Comparison of ENCODE assay signal across 31 mouse cellular contexts in the genomic region with DNA sequence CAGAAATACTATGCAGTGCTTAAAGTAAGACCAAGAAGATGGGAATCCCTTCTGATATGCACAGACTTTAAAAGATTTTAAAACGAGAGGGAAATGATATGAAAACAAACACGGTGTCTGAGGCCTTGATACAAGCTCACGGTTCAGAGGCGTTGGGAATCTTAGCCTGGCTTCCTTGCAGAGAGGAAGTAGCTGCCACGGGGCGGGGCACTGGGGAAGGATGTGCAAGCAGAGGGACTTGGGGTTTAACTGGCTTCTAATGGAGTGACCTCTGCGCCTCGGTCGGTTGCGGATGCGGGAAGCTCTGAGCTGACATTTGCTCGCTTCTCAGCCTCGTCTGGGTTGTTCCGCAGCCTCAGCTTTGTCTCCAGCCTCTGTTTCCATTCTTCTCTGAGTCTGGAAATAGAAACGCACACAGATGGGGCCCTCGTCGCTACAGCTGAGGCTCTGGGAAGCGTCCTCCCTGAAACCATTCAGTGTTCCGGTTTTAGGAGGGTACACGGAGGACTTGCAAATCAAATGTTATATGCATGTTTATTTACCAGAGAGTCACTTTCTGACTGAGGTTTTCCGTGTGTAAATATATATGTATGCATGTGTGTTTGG. TPM values are rescaled to one million over a fixed set of nuclear protein-coding genes. Genes with fewer than 3 reads are reported as not detected.
DNase-seq lines count a peak whose midpoint lies in the region; ATAC-seq lines count a peak whose summit lies in the region.
"Had no signal": no experiment of that assay in that cellular context is flagged by ENCODE, and none has a peak within 500 bp of the region (broad histone marks: within the 10 kb centered on the region; RNA-seq: fewer than 3 reads in every experiment).

No protein-coding gene starts in this region.

- peak; percentile 67; the same call in 1 of the 2 replicates for ATAC-seq in frontal cortex, adult (ENCODE audit: low TSS enrichment)
- no peak for ATAC-seq in midbrain, embryonic 15.5 days (replicated peaks)
- ATAC-seq: activated CD4-positive, CD25-positive, alpha-beta regulatory T cell, adult 4 months; intestine, embryonic 15.5 days; Patski had no signal

- no peaks in the 10 kb centered on the region for H3K9me3 ChIP-seq in midbrain, embryonic 10.5 days (replicated peaks)
- H3K9me3 ChIP-seq in midbrain, embryonic 15.5 days: no peaks in the 10 kb centered on the region
- H3K9me3 ChIP-seq: embryonic facial prominence, embryonic 13.5 days; forebrain, embryonic 12.5 days; G1E; heart, embryonic 15.5 days; hindbrain, embryonic 15.5 days; intestine, embryonic 15.5 days had no signal

- no peak overlapping the region for H3K9ac ChIP-seq in midbrain, embryonic 15.5 days
- H3K9ac ChIP-seq: embryonic facial prominence, embryonic 13.5 days; forebrain, embryonic 12.5 days; heart, embryonic 15.5 days; hindbrain, embryonic 15.5 days; intestine, embryonic 15.5 days had no signal

- no peak overlapping the region for H3K4me3 ChIP-seq in midbrain, embryonic 10.5 days
- H3K4me3 ChIP-seq in midbrain, embryonic 15.5 days: no peak overlapping the region
- H3K4me3 ChIP-seq: embryonic facial prominence, embryonic 13.5 days; erythroblast, embryonic 14.5 days; forebrain, embryonic 12.5 days; heart, embryonic 15.5 days; hindbrain, embryonic 15.5 days; intestine, embryonic 15.5 days had no signal

- no peaks in the 10 kb centered on the region for H3K4me1 ChIP-seq in midbrain, embryonic 10.5 days
- no peaks in the 10 kb centered on the region for H3K4me1 ChIP-seq in midbrain, embryonic 15.5 days
- H3K4me1 ChIP-seq: forebrain, embryonic 12.5 days; heart, embryonic 15.5 days; hindbrain, embryonic 15.5 days; intestine, embryonic 15.5 days had no signal

- 0 out of 2 replicates have a peak overlapping the region, but pooled peaks have one; percentile 43 for H3K27ac ChIP-seq in midbrain, embryonic 10.5 days (replicated peaks)
- H3K27ac ChIP-seq in midbrain, embryonic 15.5 days: no peak overlapping the region
- H3K27ac ChIP-seq: forebrain, embryonic 12.5 days; heart, embryonic 15.5 days; hindbrain, embryonic 15.5 days; intestine, embryonic 15.5 days had no signal

- H3K36me3 ChIP-seq in midbrain, embryonic 10.5 days: no peaks in the 10 kb centered on the region
- no peaks in the 10 kb centered on the region for H3K36me3 ChIP-seq in midbrain, embryonic 15.5 days (replicated peaks)
- H3K36me3 ChIP-seq: embryonic facial prominence, embryonic 13.5 days; forebrain, embryonic 12.5 days; G1E; heart, embryonic 15.5 days; hindbrain, embryonic 15.5 days; intestine, embryonic 15.5 days had no signal

- no peak for DNase-seq in frontal cortex, postnatal 36 days (ENCODE audit: low spot score in 2 of 2)
- no peak for DNase-seq in midbrain, embryonic 10.5 days (ENCODE audit: low spot score)
- peak; percentile 11 to 49 for DNase-seq in thymus, postnatal 36 days
- DNase-seq in thymus, adult 18-20 months: no peak
- no peak for DNase-seq in cerebellum, adult 9-11 months
- DNase-seq: adrenal gland, adult 8-10 months; cerebellum, adult 18-20 months; cerebellum, postnatal 36 days; embryo, embryonic 11 days; kidney, adult 8-10 months; kidney, postnatal 10 days; lung, postnatal 4 days; retina, postnatal 1 day; right cerebral cortex, postnatal 25 days; spleen, adult 18-20 months had no signal

- H3K4me2 ChIP-seq in midbrain, embryonic 15.5 days: no peak overlapping the region
- H3K4me2 ChIP-seq: embryonic facial prominence, embryonic 13.5 days; forebrain, embryonic 12.5 days; heart, embryonic 15.5 days; hindbrain, embryonic 15.5 days; intestine, embryonic 15.5 days had no signal

- WGBS in midbrain, embryonic 10.5 days: 66% methylated on average over 21 of the region's 21 CpGs
- WGBS in midbrain, embryonic 15.5 days: 59% methylated on average over 21 of the region's 21 CpGs

- H3K27me3 ChIP-seq in midbrain, embryonic 10.5 days (ENCODE audit: low read depth, poor library complexity, severe bottlenecking): no peaks in the 10 kb centered on the region
- no peaks in the 10 kb centered on the region for H3K27me3 ChIP-seq in midbrain, embryonic 15.5 days (replicated peaks)
- H3K27me3 ChIP-seq: embryonic facial prominence, embryonic 13.5 days; forebrain, embryonic 12.5 days; heart, embryonic 15.5 days; hindbrain, embryonic 15.5 days; intestine, embryonic 15.5 days had no signal

RNA-seq across cellular contexts. Expression of a gene that starts 1.9 kb away (rescaled TPM):
- not detected in 2 replicates for polyA plus RNA-seq in midbrain, embryonic 10.5 days (2016; fragmentation: Nextera tagmentation; extraction: Ambion mirVana)
- polyA plus RNA-seq in midbrain, embryonic 15.5 days (2015; fragmentation: Nextera tagmentation; extraction: Ambion mirVana): not detected in 2 replicates
- polyA plus RNA-seq: embryonic facial prominence, embryonic 13.5 days; erythroblast, embryonic 14.5 days; forebrain, embryonic 12.5 days; G1E; gonadal fat pad, adult 2 months; heart, embryonic 15.5 days; hindbrain, embryonic 15.5 days; intestine, embryonic 15.5 days; limb, embryonic 11.5 days; liver, adult 2 months; liver, embryonic 16.5 days; lung, embryonic 16.5 days; Patski had no signal

RNA-seq across cellular contexts. Expression of a gene that starts 31.2 kb away (rescaled TPM):
- polyA plus RNA-seq in midbrain, embryonic 10.5 days (2016; fragmentation: Nextera tagmentation; extraction: Ambion mirVana): 0.11 TPM in 1 of 2 replicates, not detected in the other
- not detected in 2 replicates for polyA plus RNA-seq in midbrain, embryonic 15.5 days (2015; fragmentation: Nextera tagmentation; extraction: Ambion mirVana)
- polyA plus RNA-seq: erythroblast, embryonic 14.5 days; forebrain, embryonic 12.5 days; G1E; heart, embryonic 15.5 days; intestine, embryonic 15.5 days; limb, embryonic 11.5 days; liver, adult 2 months; liver, embryonic 16.5 days; lung, embryonic 16.5 days; Patski had no signal

RNA-seq across cellular contexts. Expression of a gene that starts 34.8 kb away (rescaled TPM):
- polyA plus RNA-seq in midbrain, embryonic 10.5 days (2016; fragmentation: Nextera tagmentation; extraction: Ambion mirVana): 0.06 and 0.11 TPM in 2 replicates
- polyA plus RNA-seq in midbrain, embryonic 15.5 days (2015; fragmentation: Nextera tagmentation; extraction: Ambion mirVana): 2.7 and 3.1 TPM in 2 replicates
- polyA plus RNA-seq: erythroblast, embryonic 14.5 days; G1E had no signal

RNA-seq across cellular contexts. Expression of a gene that starts 35.1 kb away (rescaled TPM):
- polyA plus RNA-seq in midbrain, embryonic 10.5 days (2016; fragmentation: Nextera tagmentation; extraction: Ambion mirVana): 0.78 and 0.83 TPM in 2 replicates
- 1.2 and 2.0 TPM in 2 replicates for polyA plus RNA-seq in midbrain, embryonic 15.5 days (2015; fragmentation: Nextera tagmentation; extraction: Ambion mirVana)
- polyA plus RNA-seq: G1E had no signal

RNA-seq across cellular contexts. Expression of a gene that starts 36.6 kb away (rescaled TPM):
- 0.09 and 0.35 TPM in 2 replicates for polyA plus RNA-seq in midbrain, embryonic 10.5 days (2016; fragmentation: Nextera tagmentation; extraction: Ambion mirVana)
- 0.42 and 1.0 TPM in 2 replicates for polyA plus RNA-seq in midbrain, embryonic 15.5 days (2015; fragmentation: Nextera tagmentation; extraction: Ambion mirVana)
- polyA plus RNA-seq: erythroblast, embryonic 14.5 days; forebrain, embryonic 12.5 days; G1E; liver, adult 2 months; Patski had no signal

Comparison
In these comparisons a context has a peak if more than half of its experiments do, and no peak if none do; other contexts are left out.
1. DNase-seq: peak in thymus, postnatal 36 days (2 of 2); none in frontal cortex, postnatal 36 days (0 of 2), midbrain, embryonic 10.5 days (single experiment), thymus, adult 18-20 months (0 of 2) and cerebellum, adult 9-11 months (single experiment).